Mouse (Mus musculus) adrenal gland, adult 2 months (tissue): ENCODE measurements around the gene Gm43552. TPM values are rescaled to one million over a fixed set of nuclear protein-coding genes. Genes with fewer than 3 reads are reported as not detected.
"Not testable (repeated sequence)": the region's sequence is repeated elsewhere in the genome, so short reads cannot be mapped to it uniquely, and the experiment has no call there.

Experiments
- DNase-seq: peaks from one replicate; pipeline ENCODE4 v3.0.0; 2021
- polyA plus RNA-seq: library from polyadenylated mRNA; depleted of rRNA; stranded (reverse); fragments of >200 nt; gene quantifications from 2 replicates; pipeline ENCODE4 v1.2.3, GENCODE M21; 2012
- total RNA-seq, 2 experiments: library from RNA; stranded (reverse); gene quantifications; 2 replicates each; pipeline ENCODE4 v1.2.3; 2021

Gene Gm43552
- total and polyA plus RNA-seq, 3 experiments, result 1.2 to 8.3 TPM; not detected in 1

GRCm38 (mm10) chr5:65491767-65492715, 592 bp downstream of the Gm43552 start:
- peak; percentile 87 for DNase-seq

GRCm38 (mm10) chr5:65489830-65490229, 2.8 kb downstream of the Gm43552 start:
- no peak for DNase-seq

- no peak for DNase-seq
Measured at GRCm38 (mm10) chr5:65488725-65489124, 3.9 kb downstream of the Gm43552 start.

DNA sequence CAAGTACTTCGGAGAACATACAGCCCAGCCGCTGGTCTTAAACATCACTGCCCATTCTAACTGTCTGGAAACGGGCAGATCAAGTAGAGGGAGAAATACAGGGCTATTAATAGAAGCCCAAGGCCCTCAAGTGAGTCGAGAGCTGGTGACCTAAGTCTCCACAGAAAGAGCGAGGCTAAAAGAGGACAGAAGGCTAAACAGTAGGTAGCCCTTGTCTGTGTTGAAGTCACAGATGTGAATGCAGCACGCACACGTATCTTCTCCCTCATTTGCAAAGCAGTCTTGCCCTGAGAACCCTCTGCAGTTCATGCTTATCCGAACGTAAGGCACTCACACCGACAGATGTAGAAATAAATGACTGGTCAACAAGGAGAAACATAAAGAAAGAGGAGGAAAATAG, 5.3 kb downstream of the Gm43552 start:
- no peak for DNase-seq

DNA sequence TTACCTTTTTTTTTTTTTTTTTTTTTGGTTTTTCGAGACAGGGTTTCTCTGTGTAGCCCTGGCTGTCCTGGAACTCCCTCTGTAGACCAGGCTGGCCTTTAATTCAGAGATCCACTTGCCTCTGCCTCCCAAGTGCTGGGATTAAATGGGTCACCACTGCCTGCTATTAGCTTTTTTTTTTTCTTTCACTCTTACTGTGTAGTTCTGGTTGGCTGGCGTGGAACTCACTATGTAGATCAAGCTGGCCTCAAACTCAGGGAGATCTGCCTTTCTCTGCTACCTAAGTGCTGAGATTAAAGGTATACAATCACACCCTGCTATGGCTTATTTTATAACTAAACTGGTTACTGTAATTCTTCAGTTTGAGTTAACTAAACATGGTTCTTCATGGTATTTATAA, 6.1 kb downstream of the Gm43552 start:
- DNase-seq, result no peak

GRCm38 (mm10) chr5:65482996-65483395, 9.6 kb downstream of the Gm43552 start:
- no peak for DNase-seq

DNA sequence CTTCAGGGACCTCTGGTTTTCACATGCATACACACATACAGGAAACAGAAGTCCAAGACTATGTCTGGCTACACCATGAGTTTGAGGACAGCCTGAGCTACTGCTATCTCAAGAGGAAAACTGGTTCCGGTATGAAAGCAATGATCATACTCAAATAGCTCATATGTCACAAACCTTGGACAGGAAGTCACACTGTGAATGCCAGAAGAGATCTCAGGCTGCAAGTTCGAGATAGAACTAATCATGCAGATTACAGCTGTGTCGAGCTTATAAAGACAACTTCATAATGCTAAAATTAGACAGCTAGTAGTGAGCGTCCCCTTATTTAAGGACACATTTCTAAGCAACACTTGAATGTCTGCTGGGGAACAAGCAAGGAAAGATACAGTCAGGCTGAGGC, 12.1 kb downstream of the Gm43552 start:
- DNase-seq, result no peak

GRCm38 (mm10) chr5:65479681-65480445, 12.8 kb downstream of the Gm43552 start:
- DNase-seq, result no peak

DNA sequence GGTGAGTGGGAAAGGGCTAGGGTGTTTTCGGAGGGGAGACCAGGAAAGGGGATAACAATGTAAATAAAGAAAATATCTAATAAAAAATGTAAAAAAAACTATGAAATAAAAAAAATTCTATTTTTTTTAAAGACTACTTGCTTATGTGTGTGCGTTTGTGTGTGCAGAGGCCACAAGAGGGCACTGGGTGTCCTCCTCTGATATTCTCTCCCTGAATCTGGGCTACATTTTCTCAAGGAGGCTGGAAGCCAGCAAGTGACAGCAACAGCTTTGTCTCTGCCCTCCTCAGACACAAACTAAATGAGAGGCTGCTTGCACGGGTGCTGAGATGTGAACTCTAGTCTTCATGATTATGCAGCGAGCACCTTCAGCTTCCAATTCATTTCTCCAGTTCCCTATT, 14.4 kb downstream of the Gm43552 start:
- DNase-seq, result peak; percentile 38

- DNase-seq, result not testable (repeated sequence)
Measured at GRCm38 (mm10) chr5:65476739-65477138, 15.9 kb downstream of the Gm43552 start.

DNA sequence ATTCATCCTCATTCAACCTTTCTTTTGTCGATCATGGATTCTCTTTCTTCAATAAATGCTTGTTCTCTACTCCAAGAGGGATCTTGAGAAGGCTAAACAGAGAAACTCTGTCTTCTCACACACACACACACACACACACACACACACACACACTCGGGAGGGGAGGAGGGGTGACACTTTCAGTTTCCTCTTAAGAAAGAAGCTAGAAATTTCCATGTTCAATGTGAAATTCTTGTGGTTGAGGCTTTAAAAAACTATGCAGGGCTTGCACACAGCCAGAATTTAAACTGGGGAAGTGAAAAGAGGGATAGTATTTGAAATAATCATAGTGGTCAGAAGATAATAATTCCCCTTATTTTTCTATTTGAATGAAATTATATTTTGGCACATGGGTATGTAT, 16.8 kb downstream of the Gm43552 start:
- DNase-seq, result no peak

- DNase-seq, result peak; percentile 57
Measured at GRCm38 (mm10) chr5:65469766-65470165, 22.9 kb downstream of the Gm43552 start.

GRCm38 (mm10) chr5:65466911-65467310, 25.7 kb downstream of the Gm43552 start:
- DNase-seq, result no peak

- DNase-seq, result no peak
Measured at GRCm38 (mm10) chr5:65460361-65460760, 32.3 kb downstream of the Gm43552 start.

DNA sequence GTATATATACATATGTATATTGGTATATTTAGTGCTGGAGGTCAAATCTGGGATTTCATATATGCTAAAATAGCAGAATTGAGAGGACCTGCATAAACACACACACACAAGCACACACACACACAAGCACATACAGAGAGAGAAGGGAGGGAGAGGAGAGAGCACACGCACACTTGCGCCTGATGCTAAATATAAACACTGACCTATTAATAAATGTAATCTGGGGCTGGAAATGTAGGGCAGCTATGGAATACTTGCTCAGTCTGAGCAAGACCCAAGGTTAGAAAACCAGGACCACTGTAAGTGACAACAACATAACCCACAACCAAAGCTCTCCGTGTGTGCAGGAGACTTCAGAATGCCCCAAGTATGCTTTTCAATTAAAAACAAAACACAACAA, 33.2 kb downstream of the Gm43552 start:
- no peak for DNase-seq

DNA sequence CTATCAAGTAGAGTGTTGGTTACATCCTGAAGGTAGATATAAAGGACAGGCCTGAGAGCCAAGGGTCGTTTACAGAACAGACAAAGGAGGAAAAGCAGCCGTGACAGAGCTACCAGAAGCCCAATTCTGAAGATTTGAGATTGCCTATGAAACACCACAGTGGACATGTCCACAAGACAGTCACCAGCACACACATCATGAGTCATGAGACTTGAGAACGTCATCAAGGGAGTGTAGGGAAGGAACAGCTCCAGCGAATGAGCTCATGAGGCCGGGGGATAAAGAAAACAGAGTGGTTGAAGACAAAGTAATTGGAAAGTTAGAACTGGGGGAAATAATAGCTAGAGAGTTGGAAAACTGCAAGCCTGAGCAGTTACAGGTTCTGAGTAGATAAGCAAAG, 34.8 kb downstream of the Gm43552 start:
- peak; percentile 69 for DNase-seq

DNA sequence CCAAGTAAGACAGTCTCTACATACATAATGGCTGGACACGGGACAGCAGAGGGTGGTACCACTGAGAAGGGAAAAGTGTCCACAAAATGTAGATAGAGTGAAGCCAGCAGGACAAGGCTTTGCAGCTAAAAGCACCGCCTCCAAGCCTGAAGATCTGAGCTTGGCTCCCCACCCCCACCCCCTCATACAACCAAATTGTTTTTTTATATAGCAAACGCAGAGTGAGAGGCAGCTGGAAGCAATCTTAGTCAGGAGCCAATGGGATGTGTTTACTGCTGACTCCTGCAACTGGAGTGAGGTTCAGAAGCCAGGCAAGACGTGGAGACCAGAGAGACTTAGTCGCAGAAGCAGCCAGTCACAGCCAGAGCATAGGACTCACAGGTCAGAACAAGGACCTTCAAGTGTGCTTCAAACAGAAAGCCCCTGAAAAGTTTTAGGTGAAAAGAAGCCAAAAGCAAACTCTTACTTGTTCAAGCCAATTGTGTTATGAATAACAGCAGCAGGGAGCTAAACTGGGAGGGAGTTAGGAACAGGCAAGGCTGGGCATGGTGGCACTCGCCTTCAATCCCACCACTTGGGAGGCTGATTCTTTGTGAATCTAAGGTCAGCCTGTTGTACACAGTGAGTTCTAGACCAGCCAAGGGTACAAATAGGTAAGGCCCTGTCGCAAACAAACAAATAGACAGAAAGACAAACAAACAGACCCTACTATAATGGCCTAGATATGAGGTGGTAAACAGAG, 35.4 kb downstream of the Gm43552 start:
- DNase-seq, result no peak

- DNase-seq, result peak; percentile 72
Measured at GRCm38 (mm10) chr5:65454771-65455170, 37.9 kb downstream of the Gm43552 start.

- no peak for DNase-seq
Measured at GRCm38 (mm10) chr5:65448941-65449340, 43.7 kb downstream of the Gm43552 start.

DNA sequence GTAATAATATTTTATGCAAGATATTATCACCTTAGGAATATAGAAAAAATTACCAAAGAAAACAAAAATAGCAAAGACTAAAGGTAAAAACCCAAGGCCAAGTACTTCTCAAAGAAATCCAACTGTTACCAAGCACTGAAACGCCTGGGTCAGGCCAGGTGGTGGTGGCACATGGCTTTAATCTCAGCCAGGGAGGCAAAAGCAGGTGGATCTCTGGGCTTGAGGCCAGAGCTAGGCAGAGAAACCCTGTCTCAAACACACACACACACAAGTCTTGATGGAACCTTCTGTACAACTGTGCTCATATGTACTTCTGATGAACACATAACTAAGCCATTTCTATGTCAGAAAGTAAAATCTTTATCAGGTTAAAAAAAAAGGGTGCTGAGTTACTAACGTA, 44.8 kb downstream of the Gm43552 start:
- DNase-seq, result no peak

GRCm38 (mm10) chr5:65446756-65447155, 45.9 kb downstream of the Gm43552 start:
- no peak for DNase-seq

DNA sequence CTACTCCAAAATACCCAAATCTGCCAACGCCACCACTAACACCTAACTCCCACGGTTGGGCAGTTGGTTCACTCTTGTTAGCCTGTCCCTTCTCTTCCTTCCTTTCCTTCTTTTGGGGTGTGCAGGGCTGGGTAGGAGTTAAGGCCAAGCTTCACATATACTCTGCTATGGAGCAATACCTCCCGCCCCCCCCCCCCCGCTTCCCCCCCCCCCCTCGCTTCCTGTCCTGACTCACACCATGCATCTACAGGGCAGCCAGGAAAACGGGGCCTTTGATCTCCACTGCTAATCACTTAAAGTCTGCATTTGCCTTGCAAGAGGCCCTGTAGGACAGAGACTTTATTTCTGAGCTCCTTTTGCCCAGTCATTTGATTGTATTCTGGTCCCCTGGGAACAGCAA, 47.7 kb downstream of the Gm43552 start:
- peak; percentile 31 for DNase-seq
